Mouse (Mus musculus): Measurements from ENCODE around the gene Olfr649. TPM values are rescaled to one million over a fixed set of nuclear protein-coding genes. Genes with fewer than 3 reads are reported as not detected.

Olfr649 gene
- polyA plus RNA-seq (2016; fragmentation: Nextera tagmentation; extraction: Ambion mirVana): not detected in 2 replicates

GRCm38 (mm10) chr7:104195885-104196284 lies at the start of gene Olfr649:
TSS of gene Olfr649 (minus strand) at chr7:104195985.
- Histone ChIP-seq H3K27me3 (replicated peaks) (no peaks in the 10 kb centered on the region), H3K4me3 (no peak within 1 kb of the TSS), H3K36me3 (no peaks in the 10 kb centered on the region), H3K4me2 (replicated peaks) (no peak within 1 kb of the TSS), H3K9me3 (no peaks in the 10 kb centered on the region), H3K9ac (no peak within 1 kb of the TSS), H3K4me1 (no peaks in the 10 kb centered on the region), H3K27ac (no peak within 1 kb of the TSS)
- no peak for ATAC-seq (ENCODE audit: low FRiP score, low read depth)
- 91% methylated on average over 6 of the region's 6 CpGs for whole genome bisulfite sequencing

GRCm38 (mm10) chr7:104244287-104245181 lies 48.7 kb upstream of the Olfr649 start, which contains the start of gene Trim34a:
TSS of gene Trim34a (plus strand) at chr7:104244457.
- peak; percentile 50; the same call in 1 of the 2 replicates for ATAC-seq (ENCODE audit: low FRiP score, low read depth)
- 12% methylated on average over 13 of the region's 13 CpGs for WGBS
- Histone ChIP-seq H3K9ac (peak within 1 kb of the TSS; percentile 26; the same call in 1 of the 2 replicates), H3K27me3 (replicated peaks) (no peaks in the 10 kb centered on the region), H3K4me2 (replicated peaks) (peak within 1 kb of the TSS; percentile 48), H3K4me3 (peak within 1 kb of the TSS; percentile 33), H3K27ac (no peak within 1 kb of the TSS), H3K4me1 (no peaks in the 10 kb centered on the region), H3K9me3 (no peaks in the 10 kb centered on the region), H3K36me3 (no peaks in the 10 kb centered on the region)

DNA sequence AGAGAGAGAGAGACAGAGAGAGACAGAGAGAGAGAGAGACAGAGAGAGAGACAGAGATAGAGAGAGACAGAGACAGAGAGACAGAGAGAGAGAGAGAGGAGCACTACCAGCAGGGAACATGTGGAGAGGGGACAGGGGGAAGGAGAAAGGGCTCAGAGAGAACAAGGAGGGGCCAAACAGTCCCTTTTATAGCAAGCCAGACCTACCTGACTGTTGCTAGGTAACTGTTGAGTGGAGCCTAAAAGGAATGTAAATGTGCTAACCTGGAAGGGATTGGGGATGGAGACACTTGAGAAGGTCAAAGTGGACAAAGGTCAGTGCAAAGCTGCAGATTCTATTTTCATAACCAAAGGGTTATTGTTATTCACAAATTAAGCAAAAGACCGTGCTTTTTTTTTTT lies 47.8 kb upstream of the Olfr649 start:
- H3K9me3 ChIP-seq: no peaks in the 10 kb centered on the region
- no peak overlapping the region for H3K27ac ChIP-seq
- no peaks in the 10 kb centered on the region for H3K36me3 ChIP-seq
- no peak for ATAC-seq (ENCODE audit: low FRiP score, low read depth)
- no peak overlapping the region for H3K4me2 ChIP-seq (replicated peaks)
- H3K27me3 ChIP-seq (replicated peaks): no peaks in the 10 kb centered on the region
- no peak overlapping the region for H3K4me3 ChIP-seq
- 68% methylated on average over 1 of the region's 1 CpGs for WGBS
- no peak overlapping the region for H3K9ac ChIP-seq
- H3K4me1 ChIP-seq: no peaks in the 10 kb centered on the region

- no peak for ATAC-seq (ENCODE audit: low FRiP score, low read depth)
- no peaks in the 10 kb centered on the region for H3K36me3 ChIP-seq
- H3K4me3 ChIP-seq: no peak overlapping the region
- no peaks in the 10 kb centered on the region for H3K27me3 ChIP-seq (replicated peaks)
- no peaks in the 10 kb centered on the region for H3K4me1 ChIP-seq
- H3K9ac ChIP-seq: no peak overlapping the region
- no peak overlapping the region for H3K4me2 ChIP-seq (replicated peaks)
- H3K27ac ChIP-seq: no peak overlapping the region
- no peaks in the 10 kb centered on the region for H3K9me3 ChIP-seq
Measured at GRCm38 (mm10) chr7:104240857-104241256, 45.1 kb upstream of the Olfr649 start.

DNA sequence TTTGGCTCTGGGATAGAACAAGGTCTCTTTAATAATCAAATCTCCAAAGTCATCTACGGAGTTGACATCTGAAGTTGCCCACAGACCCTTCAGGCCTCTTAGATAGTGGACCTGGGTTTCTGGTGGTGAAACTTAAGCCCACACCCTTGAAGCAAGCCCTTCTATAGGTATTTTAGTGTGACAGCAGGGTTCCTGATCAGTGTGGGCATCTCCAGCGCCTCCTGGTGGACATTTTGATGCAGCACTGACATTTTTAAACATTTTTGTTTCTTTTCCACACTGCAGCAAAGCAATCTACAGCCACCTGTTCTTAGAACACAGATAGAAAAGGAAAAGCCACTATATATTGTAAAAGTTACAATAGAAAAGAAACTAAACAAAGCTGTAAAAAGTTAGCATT lies 35.4 kb upstream of the Olfr649 start:
- WGBS: 40% methylated on average over 2 of the region's 2 CpGs
- Histone ChIP-seq H3K27me3 (replicated peaks) (no peaks in the 10 kb centered on the region), H3K9ac (no peak overlapping the region), H3K4me1 (no peaks in the 10 kb centered on the region), H3K9me3 (no peaks in the 10 kb centered on the region), H3K4me2 (replicated peaks) (no peak overlapping the region), H3K4me3 (no peak overlapping the region), H3K36me3 (no peaks in the 10 kb centered on the region), H3K27ac (no peak overlapping the region)
- no peak for ATAC-seq (ENCODE audit: low FRiP score, low read depth)

DNA sequence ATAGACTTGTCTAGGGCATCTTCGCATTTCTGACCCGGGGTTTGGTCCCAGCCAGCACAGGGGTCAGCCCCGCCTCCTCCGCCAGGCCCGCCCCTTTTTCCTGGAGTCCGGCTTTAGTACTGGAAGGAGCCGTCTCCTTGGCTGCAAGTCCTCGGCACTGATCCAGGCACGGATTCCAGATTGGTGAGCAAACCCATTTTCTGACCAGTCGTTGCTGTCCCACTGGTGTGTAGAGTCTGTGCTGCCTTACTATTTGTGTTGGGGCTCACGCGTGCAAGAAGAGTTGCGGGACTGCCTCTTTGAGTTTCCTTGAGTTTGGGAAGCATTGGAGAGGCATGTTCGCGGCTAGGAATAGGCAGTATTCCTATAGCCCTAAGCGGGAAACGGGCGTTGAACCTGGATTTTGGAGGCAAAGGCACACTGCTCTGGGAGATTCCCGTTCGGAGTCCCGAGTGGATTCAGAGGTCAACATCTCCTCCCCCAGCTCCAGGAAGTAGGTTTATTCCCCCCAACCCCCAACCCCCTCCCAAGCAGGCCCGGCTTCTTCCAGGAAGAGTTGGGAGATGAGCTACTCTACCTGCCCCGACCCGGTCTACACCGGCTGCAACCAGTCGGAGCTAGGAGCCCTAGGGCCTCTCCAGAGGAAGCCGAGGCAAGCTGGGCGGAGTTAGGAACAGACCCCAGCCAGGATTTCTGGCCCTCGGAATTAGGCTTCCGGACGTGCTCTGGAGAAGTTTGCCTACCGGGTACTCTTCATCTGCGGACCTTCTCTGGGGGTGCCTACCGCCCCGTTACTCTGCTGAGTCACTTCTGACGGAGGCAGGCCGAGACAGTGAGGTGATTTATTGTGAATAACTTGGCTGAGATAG lies 23.1 kb upstream of the Olfr649 start, which contains the start of gene Trim6:
Gene Trim6, plus strand, starts transcription at position 93 of the 869 bp plus-strand sequence.
- no peak within 1 kb of the TSS for H3K27ac ChIP-seq
- WGBS: 1% methylated on average over 37 of the region's 37 CpGs
- peak within 1 kb of the TSS; percentile 62 for H3K4me2 ChIP-seq (replicated peaks)
- peak; percentile 77 for ATAC-seq (ENCODE audit: low FRiP score, low read depth)
- no peaks in the 10 kb centered on the region for H3K36me3 ChIP-seq
- H3K4me3 ChIP-seq: peak within 1 kb of the TSS; percentile 24
- H3K9ac ChIP-seq: 0 out of 2 replicates have a peak within 1 kb of the TSS, but pooled peaks have one; percentile 35
- H3K27me3 ChIP-seq (replicated peaks): no peaks in the 10 kb centered on the region
- no peaks in the 10 kb centered on the region for H3K9me3 ChIP-seq
- H3K4me1 ChIP-seq: 0 out of 2 replicates have a peak, but pooled peaks cover 7% of the 10 kb centered on the region

GRCm38 (mm10) chr7:104217881-104218280 lies 22.1 kb upstream of the Olfr649 start:
- Histone ChIP-seq H3K27me3 (replicated peaks) (no peaks in the 10 kb centered on the region), H3K9ac (no peak overlapping the region), H3K4me3 (no peak overlapping the region), H3K27ac (no peak overlapping the region), H3K4me1 (0 out of 2 replicates have a peak, but pooled peaks cover 7% of the 10 kb centered on the region), H3K4me2 (replicated peaks) (no peak overlapping the region), H3K9me3 (no peaks in the 10 kb centered on the region), H3K36me3 (no peaks in the 10 kb centered on the region)
- ATAC-seq (ENCODE audit: low FRiP score, low read depth): no peak
- 81% methylated on average over 2 of the region's 2 CpGs for WGBS

DNA sequence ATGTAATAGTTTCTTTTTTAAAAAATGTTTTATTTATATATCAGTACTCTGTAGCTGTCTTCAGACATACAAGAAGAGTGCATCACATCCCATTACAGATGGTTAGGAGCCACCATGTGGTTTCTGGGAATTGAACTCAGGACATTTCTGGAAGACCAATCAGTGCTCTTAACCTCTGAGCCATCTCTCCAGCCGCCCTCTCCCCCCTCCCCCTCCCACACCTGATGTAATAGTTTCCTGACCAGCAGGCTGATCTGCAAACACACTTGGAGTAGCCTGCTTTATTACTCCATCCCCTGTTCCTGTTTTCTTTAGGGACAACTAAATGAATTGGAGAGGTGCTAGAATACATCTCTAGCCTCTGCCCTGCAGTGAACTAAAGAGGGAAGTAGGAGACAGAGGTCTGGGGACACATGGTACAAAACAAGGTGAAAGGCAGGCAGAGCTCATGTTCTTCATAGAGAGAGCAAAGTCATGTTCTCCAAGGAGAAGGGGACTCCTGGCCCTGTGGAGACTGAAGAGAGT lies 20.3 kb upstream of the Olfr649 start:
- H3K9me3 ChIP-seq: no peaks in the 10 kb centered on the region
- WGBS: 71% methylated on average over 1 of the region's 1 CpGs
- no peak overlapping the region for H3K9ac ChIP-seq
- no peaks in the 10 kb centered on the region for H3K27me3 ChIP-seq (replicated peaks)
- H3K4me2 ChIP-seq (replicated peaks): no peak overlapping the region
- H3K4me1 ChIP-seq: 0 out of 2 replicates have a peak, but pooled peaks cover 7% of the 10 kb centered on the region
- no peak for ATAC-seq (ENCODE audit: low FRiP score, low read depth)
- no peak overlapping the region for H3K4me3 ChIP-seq
- H3K36me3 ChIP-seq: no peaks in the 10 kb centered on the region
- H3K27ac ChIP-seq: no peak overlapping the region

DNA sequence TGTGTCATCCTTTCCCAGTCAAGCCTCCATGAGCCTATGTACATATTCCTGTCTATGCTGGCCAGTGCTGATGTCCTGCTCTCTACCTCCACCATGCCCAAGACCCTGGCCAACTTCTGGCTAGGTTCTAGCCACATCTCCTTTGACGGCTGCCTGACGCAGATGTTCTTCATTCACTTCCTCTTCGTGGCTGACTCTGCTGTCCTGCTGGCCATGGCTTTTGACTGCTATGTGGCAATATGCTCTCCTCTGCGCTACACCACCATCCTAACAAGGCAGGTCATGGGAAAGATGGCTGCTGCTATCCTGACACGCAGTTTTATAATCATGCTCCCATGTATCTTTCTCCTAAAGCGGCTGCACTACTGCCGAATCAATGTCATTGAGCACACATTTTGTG lies 10.4 kb upstream of the Olfr649 start:
- no peak for ATAC-seq (ENCODE audit: low FRiP score, low read depth)
- no peak overlapping the region for H3K4me2 ChIP-seq (replicated peaks)
- H3K27me3 ChIP-seq (replicated peaks): no peaks in the 10 kb centered on the region
- 93% methylated on average over 7 of the region's 7 CpGs for WGBS
- H3K9ac ChIP-seq: no peak overlapping the region
- no peaks in the 10 kb centered on the region for H3K9me3 ChIP-seq
- H3K36me3 ChIP-seq: no peaks in the 10 kb centered on the region
- H3K27ac ChIP-seq: no peak overlapping the region
- no peaks in the 10 kb centered on the region for H3K4me1 ChIP-seq
- no peak overlapping the region for H3K4me3 ChIP-seq

DNA sequence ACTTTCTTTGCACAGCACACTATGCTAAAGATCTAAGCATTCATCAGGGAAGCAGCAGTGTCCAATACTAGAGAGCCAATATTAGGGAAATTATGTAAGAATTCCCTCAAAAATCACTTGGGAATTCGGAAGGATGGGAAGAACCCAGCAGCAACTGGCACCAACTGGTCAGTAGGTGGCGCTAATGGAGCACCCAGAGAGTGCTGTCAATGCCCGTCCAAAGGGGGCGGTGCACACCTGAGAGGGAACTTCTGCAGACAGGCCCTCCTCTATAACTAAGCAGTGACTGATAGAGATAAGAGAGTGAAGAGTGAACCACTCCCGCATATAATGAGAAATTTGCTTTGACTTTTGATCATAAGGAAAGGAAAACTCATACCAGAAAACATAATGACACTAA lies 4.0 kb upstream of the Olfr649 start:
- Histone ChIP-seq H3K4me1 (no peaks in the 10 kb centered on the region), H3K9ac (no peak overlapping the region), H3K27me3 (replicated peaks) (no peaks in the 10 kb centered on the region), H3K36me3 (no peaks in the 10 kb centered on the region), H3K4me3 (no peak overlapping the region), H3K4me2 (replicated peaks) (no peak overlapping the region), H3K9me3 (no peaks in the 10 kb centered on the region), H3K27ac (no peak overlapping the region)
- WGBS: 9% methylated on average over 5 of the region's 5 CpGs
- peak; percentile 68; the same call in 1 of the 2 replicates for ATAC-seq (ENCODE audit: low FRiP score, low read depth)

DNA sequence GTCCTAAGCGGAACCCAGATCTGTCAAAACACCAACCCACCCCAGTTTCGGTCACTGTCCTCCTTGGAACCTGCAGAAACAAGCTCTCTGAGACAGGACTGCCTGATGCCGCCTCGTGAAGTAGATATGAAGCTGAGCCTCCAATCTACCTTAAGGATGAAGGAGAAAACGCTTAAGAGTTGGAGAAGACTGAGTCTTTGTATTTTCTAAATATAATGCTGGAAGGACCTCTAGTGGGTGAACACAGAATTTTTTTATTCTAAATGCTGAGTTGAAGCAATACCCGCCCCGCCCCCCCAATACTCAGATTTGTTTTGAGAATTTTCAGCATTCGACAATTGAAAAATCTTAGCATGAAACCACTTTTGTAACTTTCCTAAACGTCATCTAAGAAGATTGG lies 4.5 kb downstream of the Olfr649 start:
- no peak for ATAC-seq (ENCODE audit: low FRiP score, low read depth)
- Histone ChIP-seq H3K36me3 (no peaks in the 10 kb centered on the region), H3K9ac (no peak overlapping the region), H3K9me3 (no peaks in the 10 kb centered on the region), H3K4me2 (replicated peaks) (no peak overlapping the region), H3K27me3 (replicated peaks) (no peaks in the 10 kb centered on the region), H3K27ac (no peak overlapping the region), H3K4me3 (no peak overlapping the region), H3K4me1 (no peaks in the 10 kb centered on the region)
- 69% methylated on average over 9 of the region's 9 CpGs for WGBS

DNA sequence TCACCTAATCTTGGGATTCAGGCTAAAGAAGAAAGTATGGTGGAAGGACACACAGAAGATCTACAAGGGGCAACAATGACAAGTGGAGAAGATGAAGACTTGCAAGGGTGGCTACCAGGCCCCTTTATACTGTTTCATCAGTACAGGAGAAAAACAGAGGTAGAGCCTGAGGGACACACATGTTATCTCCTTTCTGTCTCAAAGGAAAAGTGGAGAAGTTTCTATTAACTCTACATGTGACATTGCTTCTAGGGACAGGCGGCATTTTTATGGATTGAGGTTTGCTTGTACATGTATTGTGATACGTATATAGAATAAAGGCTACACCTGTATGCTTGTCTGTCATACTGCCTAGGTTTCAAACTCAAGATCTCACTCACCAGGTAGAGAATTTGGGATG lies 12.5 kb downstream of the Olfr649 start, which contains the start of gene Olfr648:
Gene Olfr648, minus strand, starts transcription at position 101 of the 400 bp plus-strand sequence.
- 96% methylated on average over 2 of the region's 2 CpGs for WGBS

More for the DNA sequence above, 12.5 kb downstream of the Olfr649 start, which contains the start of gene Olfr648:
- Histone ChIP-seq H3K9me3 (no peaks in the 10 kb centered on the region), H3K9ac (no peak within 1 kb of the TSS), H3K4me1 (no peaks in the 10 kb centered on the region), H3K36me3 (no peaks in the 10 kb centered on the region), H3K4me3 (no peak within 1 kb of the TSS), H3K4me2 (replicated peaks) (no peak within 1 kb of the TSS), H3K27ac (no peak within 1 kb of the TSS), H3K27me3 (replicated peaks) (no peaks in the 10 kb centered on the region)
- ATAC-seq (ENCODE audit: low FRiP score, low read depth): no peak

Measured in neural tube, embryonic 12.5 days (tissue).